Mouse (Mus musculus) intestine, embryonic 14.5 days (tissue): ENCODE measurements around the gene 2310022A10Rik. TPM values are rescaled to one million over a fixed set of nuclear protein-coding genes. Genes with fewer than 3 reads are reported as not detected.
"Not testable (repeated sequence)": the region's sequence is repeated elsewhere in the genome, so short reads cannot be mapped to it uniquely, and the experiment has no call there.

Experiments
- ATAC-seq: fragments of 200-750 bp; cut with Nextera tagmentation; replicated peaks from 2 replicates; pipeline ENCODE4 v1.8.0; 2017; ENCODE audit warnings: low read depth, moderate number of reproducible peaks, moderate TSS enrichment, moderate library complexity; ENCODE audit not compliant: low FRiP score, low TSS enrichment
- DNase-seq: peaks from one replicate; pipeline ENCODE4 v3.0.0-alpha.2; 2018; ENCODE audit warnings: low spot score
- H3K27ac ChIP-seq: fragments of 300-500 bp; sonication (generic); 2 replicates; pipeline ENCODE4 v1.5.1; 2014; ENCODE audit warnings: low read depth, mild to moderate bottlenecking, control low read depth
- H3K27me3 ChIP-seq: fragments of 300-500 bp; sonication (generic); replicated peaks from 2 replicates; pipeline ENCODE4 v1.6.1; 2014; ENCODE audit warnings: low read length, control low read depth; ENCODE audit not compliant: control insufficient read depth, insufficient read depth
- H3K36me3 ChIP-seq: fragments of 300-500 bp; sonication (generic); 2 replicates; pipeline ENCODE4 v1.6.1; 2014; ENCODE audit warnings: low read length, control low read depth; ENCODE audit not compliant: control insufficient read depth, insufficient read depth
- H3K4me1 ChIP-seq: fragments of 300-500 bp; sonication (generic); replicated peaks from 2 replicates; pipeline ENCODE4 v1.6.1; 2014; ENCODE audit warnings: low read length, control low read depth, mixed read lengths; ENCODE audit not compliant: control insufficient read depth, insufficient read depth
- H3K4me2 ChIP-seq: fragments of 300-500 bp; sonication (generic); 2 replicates; pipeline ENCODE4 v1.6.1; 2014; ENCODE audit warnings: low read length
- H3K4me3 ChIP-seq: fragments of 300-500 bp; sonication (generic); 2 replicates; pipeline ENCODE4 v1.5.1; 2014; ENCODE audit warnings: low read depth, low read length, control low read depth, mixed read lengths
- H3K9ac ChIP-seq: fragments of 300-500 bp; sonication (generic); 2 replicates; pipeline ENCODE4 v1.6.1; 2014; ENCODE audit warnings: mild to moderate bottlenecking, low read length
- H3K9me3 ChIP-seq: fragments of 300-500 bp; sonication (generic); 2 replicates; pipeline ENCODE4 v1.6.1; 2016; ENCODE audit warnings: low read length, control low read depth; ENCODE audit not compliant: control insufficient read depth
- WGBS: fragments of 180-500 bp; shearing (Covaris S2); extraction: QIAGEN DNeasy Blood & Tissue Kit; methylation state at CpG from one replicate; pipeline ENCODE4 v1.1.7; 2014; 5-methylcytosine and 5-hydroxymethylcytosine counted together
- polyA plus RNA-seq: library from polyadenylated mRNA; unstranded; fragments of >200 nt; fragmentation: Nextera tagmentation; extraction: Ambion mirVana; gene quantifications from 2 replicates; pipeline ENCODE4 v1.2.1, GENCODE M21; 2014

The 2310022A10Rik gene
- polyA plus RNA-seq, 1 experiment from 2014 or later = 20.8 TPM

- WGBS = 91% methylated on average over 7 of the region's 7 CpGs
- DNase-seq = no peak
Measured at GRCm38 (mm10) chr7:27627707-27628106, 74.7 kb downstream of the 2310022A10Rik start.

GRCm38 (mm10) chr7:27628190-27628589, 75.2 kb downstream of the 2310022A10Rik start:
- Histone ChIP-seq H3K27me3 (no peaks in the 10 kb centered on the region), H3K4me2 (no peak overlapping the region), H3K9me3 (no peaks in the 10 kb centered on the region), H3K4me3 (no peak overlapping the region), H3K9ac (no peak overlapping the region), H3K27ac (no peak overlapping the region), H3K36me3 (peaks cover 86% of the 10 kb centered on the region), H3K4me1 (no peaks in the 10 kb centered on the region)
- DNase-seq (no peak), ATAC-seq (no peak)
- WGBS = 93% methylated on average over 6 of the region's 6 CpGs

More at GRCm38 (mm10) chr7:27627707-27628106, 74.7 kb downstream of the 2310022A10Rik start:
- H3K27me3 ChIP-seq = no peaks in the 10 kb centered on the region
- H3K4me3 ChIP-seq = no peak overlapping the region
- H3K9me3 ChIP-seq = no peaks in the 10 kb centered on the region
- peaks cover 85% of the 10 kb centered on the region for H3K36me3 ChIP-seq
- no peak for ATAC-seq
- no peak overlapping the region for H3K27ac ChIP-seq
- H3K9ac ChIP-seq = no peak overlapping the region
- no peak overlapping the region for H3K4me2 ChIP-seq
- no peaks in the 10 kb centered on the region for H3K4me1 ChIP-seq

DNA sequence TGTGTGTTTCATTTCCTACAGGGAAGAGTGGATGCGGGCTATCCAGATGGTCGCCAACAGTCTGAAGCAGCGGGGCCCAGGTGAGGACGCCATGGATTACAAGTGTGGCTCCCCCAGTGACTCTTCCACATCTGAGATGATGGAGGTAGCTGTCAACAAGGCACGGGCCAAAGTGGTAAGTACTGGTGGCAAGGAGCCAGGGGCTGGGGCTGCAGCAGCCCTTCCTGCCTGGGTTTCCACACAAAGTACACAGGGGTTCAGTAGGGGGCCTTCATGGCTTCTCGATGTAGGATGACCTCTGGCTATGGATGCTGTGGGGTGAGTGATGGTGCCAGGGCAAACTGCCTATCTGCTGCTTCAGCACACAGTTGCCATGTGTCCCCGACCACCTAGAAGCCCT, 75.8 kb downstream of the 2310022A10Rik start:
- WGBS = 95% methylated on average over 7 of the region's 7 CpGs
- not testable (repeated sequence) for ATAC-seq, H3K27ac ChIP-seq, H3K4me2 ChIP-seq, H3K27me3 ChIP-seq, DNase-seq, H3K9ac ChIP-seq, H3K4me1 ChIP-seq, H3K4me3 ChIP-seq, H3K9me3 ChIP-seq
- peaks cover 86% of the 10 kb centered on the region for H3K36me3 ChIP-seq

DNA sequence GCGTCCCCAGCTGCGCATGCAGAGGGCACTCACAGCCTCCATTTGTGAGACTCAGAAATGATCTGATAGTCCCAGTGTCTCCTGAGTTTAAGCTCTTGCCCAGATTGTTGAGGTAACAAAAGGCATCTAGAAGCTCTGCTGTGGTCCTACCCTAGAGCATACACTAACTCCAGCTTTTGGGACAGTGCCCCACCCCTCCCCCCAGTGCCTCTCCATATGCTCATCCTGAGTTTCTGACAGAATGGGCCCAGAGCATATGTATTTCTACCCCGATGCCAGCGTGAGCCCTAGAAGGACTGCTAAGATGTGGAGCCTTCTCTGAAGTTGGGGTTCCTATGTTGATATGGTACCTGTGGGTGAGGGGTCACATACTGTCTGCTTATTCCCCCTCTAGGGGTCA, 78.4 kb downstream of the 2310022A10Rik start:
- DNase-seq = no peak
- Histone ChIP-seq H3K27ac (no peak overlapping the region), H3K9ac (no peak overlapping the region), H3K36me3 (peaks cover 88% of the 10 kb centered on the region), H3K27me3 (no peaks in the 10 kb centered on the region), H3K9me3 (no peaks in the 10 kb centered on the region), H3K4me1 (no peaks in the 10 kb centered on the region), H3K4me2 (no peak overlapping the region), H3K4me3 (no peak overlapping the region)
- WGBS = 98% methylated on average over 4 of the region's 4 CpGs
- ATAC-seq = no peak

Other genes with a start within 250 kb of the 2310022A10Rik start
- gene Ltbp4, start 215.5 kb upstream of the 2310022A10Rik start, polyA plus RNA-seq = 97.9 and 110 TPM in 2 replicates
- gene Shkbp1, start 197.2 kb upstream of the 2310022A10Rik start, polyA plus RNA-seq = 39.8 and 40.0 TPM in 2 replicates
- 0.50 and 1.2 TPM in 2 replicates for gene Gm20479, start 195.8 kb upstream of the 2310022A10Rik start, polyA plus RNA-seq
- 0.34 and 0.48 TPM in 2 replicates for gene Sptbn4, start 105.5 kb upstream of the 2310022A10Rik start, polyA plus RNA-seq
- gene Blvrb, start 105.3 kb upstream of the 2310022A10Rik start, polyA plus RNA-seq = 52.3 and 54.0 TPM in 2 replicates
- 25.2 and 29.0 TPM in 2 replicates for gene Sertad3, start 79.5 kb upstream of the 2310022A10Rik start, polyA plus RNA-seq
- 33.9 and 38.4 TPM in 2 replicates for gene Sertad1, start 66.3 kb upstream of the 2310022A10Rik start, polyA plus RNA-seq
- gene Prx, start 53.9 kb upstream of the 2310022A10Rik start, polyA plus RNA-seq = 1.5 and 1.6 TPM in 2 replicates
- 0.83 and 1.2 TPM in 2 replicates for gene Hipk4, start 30.0 kb upstream of the 2310022A10Rik start, polyA plus RNA-seq
- 58.5 and 66.6 TPM in 2 replicates for gene Pld3, start within 50 bp of the 2310022A10Rik start, polyA plus RNA-seq
- 83.4 and 90.5 TPM in 2 replicates for gene Akt2, start 38.3 kb downstream of the 2310022A10Rik start, polyA plus RNA-seq
- gene Ttc9b, start 100.7 kb downstream of the 2310022A10Rik start, polyA plus RNA-seq = 3.2 and 3.3 TPM in 2 replicates
- 6.3 and 7.0 TPM in 2 replicates for gene Map3k10, start 121.4 kb downstream of the 2310022A10Rik start, polyA plus RNA-seq
- 2.5 and 3.4 TPM in 2 replicates for gene Zfp607b, start 136.1 kb downstream of the 2310022A10Rik start, polyA plus RNA-seq
- 28.5 and 32.2 TPM in 2 replicates for gene Zfp60, start 178.2 kb downstream of the 2310022A10Rik start, polyA plus RNA-seq